Mouse (Mus musculus) testis, adult 2 months (tissue): ENCODE data around the gene Fbn1. TPM values are rescaled to one million over a fixed set of nuclear protein-coding genes. Genes with fewer than 3 reads are reported as not detected.
"Not testable (repeated sequence)": the region's sequence is repeated elsewhere in the genome, so short reads cannot be mapped to it uniquely, and the experiment has no call there.

Experiments
- H3K27ac ChIP-seq: fragments of 200-500 bp; 2 replicates; pipeline ENCODE4 v1.5.1; 2012; ENCODE audit warnings: low read depth, low read length; ENCODE audit not compliant: control insufficient read depth, insufficient read depth
- H3K27me3 ChIP-seq: fragments of 200-500 bp; 2 replicates; pipeline ENCODE4 v1.6.1; 2012; ENCODE audit warnings: mild to moderate bottlenecking, low read length, moderate library complexity; ENCODE audit not compliant: control insufficient read depth, insufficient read depth
- H3K36me3 ChIP-seq: fragments of 200-500 bp; 2 replicates; pipeline ENCODE4 v1.6.1; 2012; ENCODE audit warnings: mild to moderate bottlenecking, low read length; ENCODE audit not compliant: control insufficient read depth, insufficient read depth
- H3K4me1 ChIP-seq: fragments of 200-500 bp; 2 replicates; pipeline ENCODE4 v1.6.1; 2012; ENCODE audit warnings: low read length; ENCODE audit not compliant: control insufficient read depth, insufficient read depth
- H3K4me3 ChIP-seq: fragments of 200-500 bp; 2 replicates; pipeline ENCODE4 v1.5.1; 2012; ENCODE audit warnings: low read depth, mild to moderate bottlenecking, low read length, moderate library complexity, mixed read lengths; ENCODE audit not compliant: control insufficient read depth
- CTCF ChIP-seq: fragments of 200-500 bp; IDR thresholded peaks from 2 replicates; pipeline ENCODE4 v1.5.1; 2012; ENCODE audit warnings: low read depth, mild to moderate bottlenecking, inconsistent platforms, low read length, moderate library complexity; ENCODE audit not compliant: control insufficient read depth, insufficient read depth, insufficient replicate concordance
- POLR2A ChIP-seq: fragments of 200-500 bp; IDR thresholded peaks from 2 replicates; pipeline ENCODE4 v1.6.1; 2012; ENCODE audit warnings: low read depth, mild to moderate bottlenecking, inconsistent platforms, low read length, moderate library complexity; ENCODE audit not compliant: control insufficient read depth
- polyA plus RNA-seq: library from polyadenylated mRNA; depleted of rRNA; stranded (reverse); fragments of >200 nt; gene quantifications from 2 replicates; pipeline ENCODE4 v1.2.3, GENCODE M21; 2012

The Fbn1 gene
- polyA plus RNA-seq, 1 experiment, result 1.1 TPM

DNA sequence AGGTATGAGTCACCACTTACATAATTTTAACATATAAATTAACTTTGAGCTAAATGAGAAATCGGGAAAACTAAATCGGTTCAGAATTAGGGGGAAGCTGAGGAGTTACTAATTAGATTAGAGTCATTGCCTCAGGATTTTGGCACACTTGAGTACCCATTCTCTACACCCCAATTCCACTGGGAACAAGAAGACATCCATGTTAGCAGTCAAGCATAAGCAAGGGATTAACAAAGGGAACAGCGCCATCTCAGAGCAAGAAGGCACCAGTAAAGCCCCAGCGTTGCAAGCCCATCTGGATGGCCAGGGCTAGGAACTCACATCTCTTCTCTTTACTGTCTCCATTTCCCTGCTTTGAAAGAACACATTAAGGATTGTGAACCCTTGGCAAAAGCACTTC lies 222.0 kb downstream of the Fbn1 start:
- TF ChIP-seq CTCF (no peak), POLR2A (no peak)
- Histone ChIP-seq H3K4me1 (peaks cover 10% of the 10 kb centered on the region), H3K36me3 (no peaks in the 10 kb centered on the region), H3K4me3 (no peak overlapping the region), H3K27me3 (no peaks in the 10 kb centered on the region), H3K27ac (no peak overlapping the region)

DNA sequence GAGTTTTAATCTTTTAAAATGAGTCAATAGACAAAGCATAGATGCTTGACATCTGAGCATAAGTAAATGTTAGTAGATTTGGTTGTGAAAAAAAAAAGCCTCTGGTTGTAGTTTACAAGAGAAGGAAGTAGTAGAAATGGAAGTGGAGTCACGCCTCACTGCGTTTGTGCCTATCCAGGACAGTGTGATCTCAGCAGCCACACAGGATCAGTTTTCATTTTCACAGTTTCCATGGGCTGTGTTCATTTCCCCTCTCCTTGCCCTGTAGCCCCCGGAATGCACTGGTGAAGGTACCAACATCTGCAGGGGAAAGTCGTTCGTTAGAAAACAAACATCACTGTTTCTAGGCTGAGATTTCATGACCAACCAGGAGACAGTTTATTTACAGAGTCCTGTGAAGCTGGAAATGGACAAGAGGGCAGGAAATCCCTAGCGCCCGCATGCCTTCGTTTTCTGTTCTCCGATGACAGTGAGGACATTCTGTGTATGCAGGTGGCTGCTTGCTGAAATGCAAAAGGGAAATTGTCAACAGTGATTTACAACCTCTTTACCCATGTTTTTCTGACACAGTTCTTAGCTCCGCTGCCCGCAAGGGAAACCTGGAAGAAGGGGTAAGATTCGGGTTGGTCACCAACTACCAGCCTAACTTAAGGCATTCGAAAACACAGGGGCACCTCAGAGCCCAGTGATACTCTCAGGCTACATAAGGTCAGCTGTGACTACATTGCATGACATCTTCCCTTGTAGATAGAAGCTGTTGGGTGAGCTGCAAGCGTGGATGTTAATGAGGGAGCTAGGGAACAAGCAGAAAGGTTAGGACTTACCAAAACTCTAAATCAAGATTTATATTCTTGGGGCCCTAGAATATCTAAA lies 225.2 kb downstream of the Fbn1 start:
- no peak overlapping the region for H3K4me3 ChIP-seq
- peaks cover 10% of the 10 kb centered on the region; the same call in 1 of the 2 replicates for H3K4me1 ChIP-seq
- H3K27ac ChIP-seq, result no peak overlapping the region
- TF ChIP-seq POLR2A (no peak), CTCF (no peak)
- no peaks in the 10 kb centered on the region for H3K27me3 ChIP-seq
- H3K36me3 ChIP-seq, result no peaks in the 10 kb centered on the region

DNA sequence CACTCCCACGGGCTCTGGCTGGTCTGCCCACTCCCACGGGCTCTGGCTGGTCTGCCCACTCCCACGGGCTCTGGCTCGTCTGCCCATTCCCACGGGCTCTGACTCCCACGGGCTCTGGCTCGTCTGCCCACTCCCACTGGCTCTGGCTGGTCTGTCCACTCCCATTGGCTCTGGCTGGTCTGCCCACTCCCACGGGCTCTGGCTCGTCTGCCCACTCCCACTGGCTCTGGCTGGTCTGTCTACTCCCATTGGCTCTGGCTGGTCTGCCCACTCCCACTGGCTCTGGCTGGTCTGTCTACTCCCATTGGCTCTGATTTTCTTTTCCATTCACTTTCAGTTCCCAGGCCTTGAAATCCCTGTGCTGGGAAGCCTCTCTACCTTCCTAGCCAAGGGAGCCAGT lies 227.8 kb downstream of the Fbn1 start:
- H3K27me3 ChIP-seq, H3K27ac ChIP-seq, H3K36me3 ChIP-seq, H3K4me3 ChIP-seq: not testable (repeated sequence)
- peaks cover 10% of the 10 kb centered on the region; the same call in 1 of the 2 replicates for H3K4me1 ChIP-seq

DNA sequence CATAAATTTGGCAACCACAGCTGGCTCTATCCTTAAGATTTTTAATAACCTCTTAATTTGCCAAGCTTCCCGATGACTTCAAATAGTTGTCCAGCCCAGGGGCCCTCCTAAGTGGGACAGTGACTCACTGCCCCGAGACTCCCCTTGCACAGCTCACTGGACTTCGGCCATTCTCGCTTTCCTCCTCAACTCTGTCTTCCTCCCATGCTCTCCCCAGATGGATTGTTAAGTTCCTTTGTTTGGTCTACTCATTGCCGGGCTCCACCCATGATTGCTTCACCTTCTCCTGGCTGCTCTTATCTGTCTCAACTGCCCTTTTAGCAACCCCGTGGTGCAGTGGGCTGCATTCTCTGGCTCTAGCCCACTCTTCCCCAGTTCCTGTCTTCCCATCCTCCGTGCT lies 229.3 kb downstream of the Fbn1 start:
- H3K27me3 ChIP-seq, result no peaks in the 10 kb centered on the region
- H3K4me1 ChIP-seq, result peaks cover 10% of the 10 kb centered on the region; the same call in 1 of the 2 replicates
- H3K4me3 ChIP-seq, result no peak overlapping the region
- no peaks in the 10 kb centered on the region for H3K36me3 ChIP-seq
- H3K27ac ChIP-seq, result no peak overlapping the region
- TF ChIP-seq POLR2A (no peak), CTCF (no peak)

DNA sequence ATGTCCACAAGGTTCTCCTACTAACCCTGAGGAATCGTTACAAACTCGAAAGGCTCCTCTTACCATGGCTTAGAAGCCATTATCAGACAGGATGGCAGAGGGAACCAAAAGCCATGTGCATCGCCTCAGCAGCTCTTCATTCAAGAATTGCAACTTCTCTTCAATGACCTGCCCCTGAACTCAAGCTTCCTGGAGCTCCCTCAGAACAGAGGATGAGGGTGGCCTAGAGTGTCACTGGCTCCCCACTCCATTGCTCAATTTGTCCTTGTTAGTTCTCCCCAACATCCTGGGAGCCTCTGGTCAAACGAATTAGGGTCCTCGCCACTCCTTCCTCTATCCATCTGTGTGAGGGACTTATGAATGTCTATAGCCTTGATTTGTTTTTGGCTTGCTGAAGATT lies 231.1 kb downstream of the Fbn1 start:
- TF ChIP-seq CTCF (no peak), POLR2A (no peak)
- H3K27me3 ChIP-seq, result no peaks in the 10 kb centered on the region
- no peak overlapping the region for H3K27ac ChIP-seq
- H3K36me3 ChIP-seq, result no peaks in the 10 kb centered on the region
- no peak overlapping the region for H3K4me3 ChIP-seq
- peaks cover 10% of the 10 kb centered on the region; the same call in 1 of the 2 replicates for H3K4me1 ChIP-seq

DNA sequence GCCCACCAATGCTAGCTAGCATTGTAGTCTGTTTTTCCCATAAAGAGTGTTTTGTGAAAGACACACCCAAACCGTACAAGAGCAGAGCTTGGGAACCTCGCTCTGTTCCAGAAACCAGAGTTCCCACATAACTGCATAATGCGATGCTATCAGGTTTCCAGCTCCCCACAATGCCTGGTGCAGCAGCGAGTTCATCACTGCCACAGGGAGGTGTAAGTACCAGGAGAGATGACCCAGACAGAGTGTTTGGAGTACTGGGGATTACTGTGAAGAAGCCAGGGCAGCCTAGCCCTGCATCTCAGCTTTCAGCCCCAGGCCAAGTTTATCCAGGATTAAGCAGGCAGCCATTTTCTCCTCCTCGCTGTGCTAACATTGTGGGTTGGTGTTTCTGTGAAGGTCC lies 232.2 kb downstream of the Fbn1 start:
- no peaks in the 10 kb centered on the region for H3K36me3 ChIP-seq
- no peak overlapping the region for H3K4me3 ChIP-seq
- TF ChIP-seq CTCF (no peak), POLR2A (no peak)
- no peaks in the 10 kb centered on the region for H3K27me3 ChIP-seq
- H3K4me1 ChIP-seq, result peaks cover 6% of the 10 kb centered on the region; the same call in 1 of the 2 replicates
- H3K27ac ChIP-seq, result no peak overlapping the region

DNA sequence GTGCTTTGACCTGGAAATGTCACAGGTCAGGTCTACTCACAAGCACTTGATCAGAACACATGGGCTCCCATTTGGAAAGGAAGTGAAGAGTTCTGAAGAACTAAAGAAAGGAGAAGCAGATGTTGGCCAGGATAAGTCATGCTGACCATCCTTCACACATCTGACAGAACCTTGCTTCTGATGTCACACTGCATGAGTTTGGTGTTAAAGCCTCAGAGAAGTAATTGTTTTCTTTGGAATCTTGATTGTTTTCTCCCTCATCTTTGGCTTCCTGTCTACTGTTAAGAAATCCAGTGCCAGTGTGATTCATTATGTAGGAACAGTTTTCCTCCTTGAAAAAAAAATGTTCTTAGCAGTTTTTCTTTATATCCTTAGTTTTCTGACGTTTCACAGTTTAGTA lies 238.9 kb downstream of the Fbn1 start:
- no peak for TF ChIP-seq CTCF
- no peak for TF ChIP-seq POLR2A
- no peak overlapping the region for H3K4me3 ChIP-seq
- H3K27ac ChIP-seq, result no peak overlapping the region
- H3K36me3 ChIP-seq, result no peaks in the 10 kb centered on the region
- H3K27me3 ChIP-seq, result no peaks in the 10 kb centered on the region
- no peaks in the 10 kb centered on the region for H3K4me1 ChIP-seq
